Mouse (Mus musculus): ENCODE measurements around the gene Morn4. TPM values are rescaled to one million over a fixed set of nuclear protein-coding genes. Genes with fewer than 3 reads are reported as not detected.

Morn4 gene
- polyA plus RNA-seq, 1 experiment from 2014 or later = 15.6 TPM

GRCm38 (mm10) chr19:42071886-42072608, 14.1 kb downstream of the Morn4 start:
- no peak overlapping the region for H3K4me2 ChIP-seq (ENCODE audit: low read length)
- no peak overlapping the region for H3K27ac ChIP-seq (replicated peaks in 1 of 2; ENCODE audit: control insufficient read depth in 1 of 2, insufficient read depth in 1 of 2, low read depth in 2 of 2, low read length in 2 of 2)
- peaks cover 3 to 5% of the 10 kb centered on the region in 2 experiments; a peak in 2 of 4 replicates for H3K4me1 ChIP-seq (ENCODE audit: control insufficient read depth in 2 of 2, insufficient read depth in 2 of 2, low read length in 2 of 2)
- ATAC-seq (ENCODE audit: insufficient number of reproducible peaks, insufficient read depth, low FRiP score, low read depth) = no peak
- peaks cover 10% of the 10 kb centered on the region; the same call in 1 of the 2 replicates for H3K36me3 ChIP-seq (ENCODE audit: control insufficient read depth, insufficient read depth, low read length)
- no peak overlapping the region for H3K9ac ChIP-seq (ENCODE audit: low read length)
- no peaks in the 10 kb centered on the region for H3K9me3 ChIP-seq (ENCODE audit: control insufficient read depth, low read length)
- H3K27me3 ChIP-seq (ENCODE audit: control insufficient read depth, insufficient read depth, low read length) = no peaks in the 10 kb centered on the region
- no peak overlapping the region for H3K4me3 ChIP-seq (ENCODE audit: control insufficient read depth in 1 of 2, insufficient read depth in 1 of 2, low read depth in 1 of 2, low read length in 2 of 2)
- WGBS = 66% methylated on average over 15 of the region's 15 CpGs

GRCm38 (mm10) chr19:42071221-42071620, 14.9 kb downstream of the Morn4 start:
- Histone ChIP-seq H3K4me3 (ENCODE audit: control insufficient read depth in 1 of 2, insufficient read depth in 1 of 2, low read depth in 1 of 2, low read length in 2 of 2) (no peak overlapping the region), H3K27me3 (ENCODE audit: control insufficient read depth, insufficient read depth, low read length) (no peaks in the 10 kb centered on the region), H3K36me3 (ENCODE audit: control insufficient read depth, insufficient read depth, low read length) (peaks cover 9% of the 10 kb centered on the region; the same call in 1 of the 2 replicates), H3K4me1 (ENCODE audit: control insufficient read depth in 2 of 2, insufficient read depth in 2 of 2, low read length in 2 of 2) (peaks cover 3 to 5% of the 10 kb centered on the region in 2 experiments; a peak in 2 of 4 replicates), H3K27ac (replicated peaks in 1 of 2; ENCODE audit: control insufficient read depth in 1 of 2, insufficient read depth in 1 of 2, low read depth in 2 of 2, low read length in 2 of 2) (no peak overlapping the region), H3K9ac (ENCODE audit: low read length) (no peak overlapping the region), H3K4me2 (ENCODE audit: low read length) (no peak overlapping the region), H3K9me3 (ENCODE audit: control insufficient read depth, low read length) (0 out of 2 replicates have a peak, but pooled peaks cover 3% of the 10 kb centered on the region)
- 61% methylated on average over 7 of the region's 7 CpGs for WGBS
- no peak for ATAC-seq (ENCODE audit: insufficient number of reproducible peaks, insufficient read depth, low FRiP score, low read depth)

DNA sequence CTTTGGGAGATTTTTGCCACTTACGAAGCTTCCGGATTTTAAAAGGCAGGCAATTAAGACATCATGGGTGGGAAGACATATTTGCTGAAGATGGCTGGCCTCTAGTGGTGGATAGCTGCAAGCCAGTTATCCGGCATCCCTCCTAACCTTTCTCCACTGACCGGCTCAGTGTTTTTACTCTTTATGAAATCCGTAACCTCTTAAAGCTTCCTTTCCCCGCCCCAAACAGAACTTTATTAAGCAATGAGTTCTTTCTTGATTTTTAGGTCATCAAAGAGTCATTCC, 17.0 kb downstream of the Morn4 start:
- no peaks in the 10 kb centered on the region for H3K36me3 ChIP-seq (ENCODE audit: control insufficient read depth, insufficient read depth, low read length)
- no peaks in the 10 kb centered on the region for H3K27me3 ChIP-seq (ENCODE audit: control insufficient read depth, insufficient read depth, low read length)
- H3K4me2 ChIP-seq (ENCODE audit: low read length) = peak overlapping the region; percentile 3; the same call in 1 of the 2 replicates
- no peak overlapping the region for H3K27ac ChIP-seq (replicated peaks in 1 of 2; ENCODE audit: control insufficient read depth in 1 of 2, insufficient read depth in 1 of 2, low read depth in 2 of 2, low read length in 2 of 2)
- H3K4me3 ChIP-seq (ENCODE audit: control insufficient read depth in 1 of 2, insufficient read depth in 1 of 2, low read depth in 1 of 2, low read length in 2 of 2) = no peak overlapping the region
- 0 out of 2 replicates have a peak, but pooled peaks cover 3% of the 10 kb centered on the region for H3K9me3 ChIP-seq (ENCODE audit: control insufficient read depth, low read length)
- WGBS = 45% methylated on average over 6 of the region's 6 CpGs
- no peak overlapping the region for H3K9ac ChIP-seq (ENCODE audit: low read length)
- H3K4me1 ChIP-seq (ENCODE audit: control insufficient read depth in 2 of 2, insufficient read depth in 2 of 2, low read length in 2 of 2) = peaks cover 3 to 5% of the 10 kb centered on the region in 2 experiments; a peak in 2 of 4 replicates
- no peak for ATAC-seq (ENCODE audit: insufficient number of reproducible peaks, insufficient read depth, low FRiP score, low read depth)

DNA sequence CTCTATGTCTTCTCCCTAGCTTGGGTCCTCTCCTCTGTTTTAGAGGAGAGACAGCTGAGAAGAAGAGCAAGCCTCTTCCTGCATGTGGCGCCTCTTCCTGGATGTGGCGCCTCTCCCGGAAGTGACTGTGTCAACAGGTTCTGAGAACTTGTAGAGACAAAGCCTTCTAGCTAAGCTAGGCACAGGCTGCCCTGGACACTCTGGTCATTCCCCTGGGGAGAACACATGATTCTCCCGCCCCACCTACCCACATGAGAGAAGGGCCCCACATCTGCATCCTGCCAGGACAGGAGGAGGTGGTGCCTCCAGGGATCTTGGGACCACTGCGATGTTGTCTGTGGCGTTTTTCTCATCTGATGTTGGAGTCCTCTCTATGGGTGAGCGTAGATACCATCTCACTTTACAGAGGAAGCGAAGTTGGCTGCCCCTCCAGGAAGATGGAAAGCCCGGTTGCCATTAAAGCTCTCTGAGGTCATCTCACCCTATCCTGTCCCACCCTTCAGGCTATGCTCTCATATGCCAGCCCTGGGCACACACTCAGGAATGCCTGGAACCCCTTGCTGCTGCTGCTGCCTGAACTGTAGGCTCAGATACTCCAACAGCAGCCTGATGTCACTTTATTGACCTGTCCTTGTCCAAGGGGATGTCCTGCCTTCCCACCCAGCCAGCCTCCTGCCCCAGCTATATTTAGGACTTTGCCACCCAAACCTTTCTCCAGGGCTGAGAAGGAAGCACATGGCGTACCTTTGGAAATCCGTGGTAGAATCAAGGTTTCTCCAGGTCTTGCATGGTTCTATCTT, 17.5 kb downstream of the Morn4 start:
- no peaks in the 10 kb centered on the region for H3K27me3 ChIP-seq (ENCODE audit: control insufficient read depth, insufficient read depth, low read length)
- H3K4me3 ChIP-seq (ENCODE audit: control insufficient read depth in 1 of 2, insufficient read depth in 1 of 2, low read depth in 1 of 2, low read length in 2 of 2) = no peak overlapping the region
- H3K9ac ChIP-seq (ENCODE audit: low read length) = no peak overlapping the region
- H3K36me3 ChIP-seq (ENCODE audit: control insufficient read depth, insufficient read depth, low read length) = no peaks in the 10 kb centered on the region
- ATAC-seq (ENCODE audit: insufficient number of reproducible peaks, insufficient read depth, low FRiP score, low read depth) = no peak
- peaks cover 3 to 5% of the 10 kb centered on the region in 2 experiments; a peak in 2 of 4 replicates for H3K4me1 ChIP-seq (ENCODE audit: control insufficient read depth in 2 of 2, insufficient read depth in 2 of 2, low read length in 2 of 2)
- H3K4me2 ChIP-seq (ENCODE audit: low read length) = peak overlapping the region; percentile 3; the same call in 1 of the 2 replicates
- 0 out of 2 replicates have a peak, but pooled peaks cover 3% of the 10 kb centered on the region for H3K9me3 ChIP-seq (ENCODE audit: control insufficient read depth, low read length)
- H3K27ac ChIP-seq (replicated peaks in 1 of 2; ENCODE audit: control insufficient read depth in 1 of 2, insufficient read depth in 1 of 2, low read depth in 2 of 2, low read length in 2 of 2) = no peak overlapping the region
- WGBS = 67% methylated on average over 11 of the region's 11 CpGs

GRCm38 (mm10) chr19:42061443-42061842, 24.7 kb downstream of the Morn4 start:
- Histone ChIP-seq H3K27ac (replicated peaks in 1 of 2; ENCODE audit: control insufficient read depth in 1 of 2, insufficient read depth in 1 of 2, low read depth in 2 of 2, low read length in 2 of 2) (no peak overlapping the region), H3K4me3 (ENCODE audit: control insufficient read depth in 1 of 2, insufficient read depth in 1 of 2, low read depth in 1 of 2, low read length in 2 of 2) (no peak overlapping the region), H3K36me3 (ENCODE audit: control insufficient read depth, insufficient read depth, low read length) (no peaks in the 10 kb centered on the region), H3K9me3 (ENCODE audit: control insufficient read depth, low read length) (0 out of 2 replicates have a peak, but pooled peaks cover 2% of the 10 kb centered on the region), H3K27me3 (ENCODE audit: control insufficient read depth, insufficient read depth, low read length) (no peaks in the 10 kb centered on the region), H3K9ac (ENCODE audit: low read length) (no peak overlapping the region), H3K4me1 (ENCODE audit: control insufficient read depth in 2 of 2, insufficient read depth in 2 of 2, low read length in 2 of 2) (no peaks in the 10 kb centered on the region), H3K4me2 (ENCODE audit: low read length) (no peak overlapping the region)
- WGBS = 93% methylated on average over 7 of the region's 7 CpGs
- ATAC-seq (ENCODE audit: insufficient number of reproducible peaks, insufficient read depth, low FRiP score, low read depth) = no peak

DNA sequence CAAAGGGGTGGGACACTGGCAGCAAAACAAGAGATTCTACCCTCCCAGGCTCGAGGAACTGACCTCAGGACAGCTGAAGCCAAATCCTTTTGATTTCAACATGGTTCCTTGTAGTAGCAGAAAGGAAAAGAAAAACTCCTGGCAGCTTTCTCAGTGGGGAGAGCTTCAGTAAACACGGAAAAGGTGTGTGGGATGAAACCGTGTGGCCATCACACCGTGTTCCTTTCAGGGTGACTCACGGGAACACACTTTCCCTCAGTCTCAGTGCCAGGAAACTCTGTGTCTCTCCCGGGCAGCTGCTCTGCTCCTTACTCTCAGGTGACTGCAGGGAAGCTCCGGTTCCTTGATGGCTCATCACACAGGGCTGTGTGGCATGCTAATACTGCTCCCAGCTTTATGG, 27.7 kb downstream of the Morn4 start:
- WGBS = 62% methylated on average over 7 of the region's 7 CpGs
- H3K4me1 ChIP-seq (ENCODE audit: control insufficient read depth in 2 of 2, insufficient read depth in 2 of 2, low read length in 2 of 2) = peaks cover 0 to 2% of the 10 kb centered on the region in 2 experiments; a peak in 1 of 4 replicates
- no peak overlapping the region for H3K4me3 ChIP-seq (ENCODE audit: control insufficient read depth in 1 of 2, insufficient read depth in 1 of 2, low read depth in 1 of 2, low read length in 2 of 2)
- no peak for ATAC-seq (ENCODE audit: insufficient number of reproducible peaks, insufficient read depth, low FRiP score, low read depth)
- H3K9ac ChIP-seq (ENCODE audit: low read length) = no peak overlapping the region
- no peaks in the 10 kb centered on the region for H3K27me3 ChIP-seq (ENCODE audit: control insufficient read depth, insufficient read depth, low read length)
- H3K27ac ChIP-seq (replicated peaks in 1 of 2; ENCODE audit: control insufficient read depth in 1 of 2, insufficient read depth in 1 of 2, low read depth in 2 of 2, low read length in 2 of 2) = no peak overlapping the region
- H3K4me2 ChIP-seq (ENCODE audit: low read length) = no peak overlapping the region
- H3K36me3 ChIP-seq (ENCODE audit: control insufficient read depth, insufficient read depth, low read length) = no peaks in the 10 kb centered on the region
- no peaks in the 10 kb centered on the region for H3K9me3 ChIP-seq (ENCODE audit: control insufficient read depth, low read length)

DNA sequence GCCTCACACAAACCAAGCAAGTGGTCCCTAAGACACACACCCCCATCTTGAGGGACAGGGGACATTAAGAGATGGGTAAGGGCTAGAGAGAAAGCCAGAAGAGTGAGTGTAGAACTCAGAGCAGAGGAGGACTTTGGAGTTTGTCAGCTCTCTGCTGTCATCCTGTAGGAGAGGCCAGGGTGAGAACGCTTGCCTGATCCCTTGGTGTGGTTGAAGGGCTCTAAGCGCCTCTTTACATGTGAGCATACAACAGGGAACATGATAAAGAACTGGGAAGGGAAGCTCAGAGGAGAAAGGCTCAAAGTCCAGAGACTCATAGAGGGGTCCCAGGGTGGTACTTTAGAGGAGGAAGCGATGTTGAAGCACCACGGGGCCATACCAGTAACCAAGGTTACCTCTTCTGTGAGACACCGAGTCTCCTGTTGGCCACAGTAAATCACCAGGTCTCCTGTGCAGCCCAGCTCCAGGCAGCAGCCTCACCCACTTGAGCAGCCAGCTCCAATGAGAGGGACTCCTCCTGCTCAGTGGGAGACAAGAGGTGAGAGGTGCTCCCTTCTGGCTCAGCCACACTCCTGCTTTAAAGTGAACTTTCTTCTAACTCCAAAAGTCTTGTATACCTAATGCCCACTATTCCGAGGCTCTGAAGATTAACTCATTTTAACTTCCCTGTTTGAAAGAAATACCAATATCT, 29.3 kb downstream of the Morn4 start:
- no peaks in the 10 kb centered on the region for H3K9me3 ChIP-seq (ENCODE audit: control insufficient read depth, low read length)
- no peaks in the 10 kb centered on the region for H3K36me3 ChIP-seq (ENCODE audit: control insufficient read depth, insufficient read depth, low read length)
- H3K4me3 ChIP-seq (ENCODE audit: control insufficient read depth in 1 of 2, insufficient read depth in 1 of 2, low read depth in 1 of 2, low read length in 2 of 2) = no peak overlapping the region
- H3K9ac ChIP-seq (ENCODE audit: low read length) = no peak overlapping the region
- H3K27me3 ChIP-seq (ENCODE audit: control insufficient read depth, insufficient read depth, low read length) = no peaks in the 10 kb centered on the region
- ATAC-seq (ENCODE audit: insufficient number of reproducible peaks, insufficient read depth, low FRiP score, low read depth) = no peak
- H3K4me2 ChIP-seq (ENCODE audit: low read length) = no peak overlapping the region
- WGBS = 75% methylated on average over 6 of the region's 6 CpGs
- peaks cover 0 to 2% of the 10 kb centered on the region in 2 experiments; a peak in 1 of 4 replicates for H3K4me1 ChIP-seq (ENCODE audit: control insufficient read depth in 2 of 2, insufficient read depth in 2 of 2, low read length in 2 of 2)
- H3K27ac ChIP-seq (replicated peaks in 1 of 2; ENCODE audit: control insufficient read depth in 1 of 2, insufficient read depth in 1 of 2, low read depth in 2 of 2, low read length in 2 of 2) = no peak overlapping the region
